Mouse (Mus musculus): ENCODE measurements at regions not wholly inside any gene's neighbourhood (a gene's known extent, or its start where the extent isn't known, plus 50 kb on each side); places are given as distances from the start of the nearest gene placed in this dataset.

GRCm38 (mm10) chr6:36098179-36098578, 289.7 kb upstream of the Chrm2 start:
- no peak for ATAC-seq (ENCODE audit: insufficient read depth)
- no peak overlapping the region for H3K9ac ChIP-seq
- DNase-seq, result no peak
- H3K4me2 ChIP-seq, result no peak overlapping the region
- no peaks in the 10 kb centered on the region for H3K36me3 ChIP-seq (ENCODE audit: insufficient read depth)
- no peaks in the 10 kb centered on the region for H3K9me3 ChIP-seq (ENCODE audit: low read depth, low read length)
- H3K4me1 ChIP-seq (ENCODE audit: insufficient read depth), result no peaks in the 10 kb centered on the region
- no peak overlapping the region for H3K27ac ChIP-seq (ENCODE audit: low read depth)
- WGBS, result 70% methylated on average over 4 of the region's 4 CpGs
- no peaks in the 10 kb centered on the region for H3K27me3 ChIP-seq (ENCODE audit: insufficient read depth, low read length)
- no peak overlapping the region for H3K4me3 ChIP-seq (ENCODE audit: low read depth, low read length)
- TF ChIP-seq CTCF (IDR thresholded peaks at IDR 0.05; ENCODE audit: low read depth), result no peak

GRCm38 (mm10) chr6:36108830-36109229, 279.1 kb upstream of the Chrm2 start:
- Histone ChIP-seq H3K36me3 (ENCODE audit: insufficient read depth) (no peaks in the 10 kb centered on the region), H3K4me2 (no peak overlapping the region), H3K4me1 (ENCODE audit: insufficient read depth) (no peaks in the 10 kb centered on the region), H3K9ac (no peak overlapping the region), H3K27ac (ENCODE audit: low read depth) (no peak overlapping the region; the same call in 1 of the 2 replicates), H3K9me3 (ENCODE audit: low read depth, low read length) (no peaks in the 10 kb centered on the region), H3K27me3 (ENCODE audit: insufficient read depth, low read length) (no peaks in the 10 kb centered on the region), H3K4me3 (ENCODE audit: low read depth, low read length) (no peak overlapping the region)
- WGBS, result 15% methylated on average over 1 of the region's 1 CpGs
- ATAC-seq (ENCODE audit: insufficient read depth) (peak; percentile 82), DNase-seq (peak; percentile 75)
- no peak for TF ChIP-seq CTCF (IDR thresholded peaks at IDR 0.05; ENCODE audit: low read depth)

- DNase-seq, result no peak
- H3K4me1 ChIP-seq (ENCODE audit: insufficient read depth), result no peaks in the 10 kb centered on the region
- no peak overlapping the region for H3K9ac ChIP-seq
- no peaks in the 10 kb centered on the region for H3K9me3 ChIP-seq (ENCODE audit: low read depth, low read length)
- H3K4me2 ChIP-seq, result no peak overlapping the region
- ATAC-seq (ENCODE audit: insufficient read depth), result no peak
- 94% methylated on average over 1 of the region's 1 CpGs for WGBS
- H3K4me3 ChIP-seq (ENCODE audit: low read depth, low read length), result no peak overlapping the region
- H3K27me3 ChIP-seq (ENCODE audit: insufficient read depth, low read length), result no peaks in the 10 kb centered on the region
- no peak for TF ChIP-seq CTCF (IDR thresholded peaks at IDR 0.05; ENCODE audit: low read depth)
- H3K27ac ChIP-seq (ENCODE audit: low read depth), result no peak overlapping the region
- H3K36me3 ChIP-seq (ENCODE audit: insufficient read depth), result no peaks in the 10 kb centered on the region
Observed at GRCm38 (mm10) chr6:36137223-36137622, 250.7 kb upstream of the Chrm2 start.

GRCm38 (mm10) chr6:36147267-36147666, 240.6 kb upstream of the Chrm2 start:
- WGBS, result 91% methylated on average over 1 of the region's 1 CpGs
- Histone ChIP-seq H3K27me3 (ENCODE audit: insufficient read depth, low read length) (no peaks in the 10 kb centered on the region), H3K9me3 (ENCODE audit: low read depth, low read length) (no peaks in the 10 kb centered on the region), H3K4me1 (ENCODE audit: insufficient read depth) (no peaks in the 10 kb centered on the region), H3K9ac (no peak overlapping the region), H3K27ac (ENCODE audit: low read depth) (no peak overlapping the region), H3K36me3 (ENCODE audit: insufficient read depth) (no peaks in the 10 kb centered on the region), H3K4me2 (no peak overlapping the region), H3K4me3 (ENCODE audit: low read depth, low read length) (no peak overlapping the region)
- TF ChIP-seq CTCF (IDR thresholded peaks at IDR 0.05; ENCODE audit: low read depth), result no peak
- DNase-seq, result no peak
- ATAC-seq (ENCODE audit: insufficient read depth), result no peak

GRCm38 (mm10) chr6:36174514-36174913, 213.4 kb upstream of the Chrm2 start:
- Histone ChIP-seq H3K9me3 (ENCODE audit: low read depth, low read length) (no peaks in the 10 kb centered on the region), H3K4me1 (ENCODE audit: insufficient read depth) (no peaks in the 10 kb centered on the region), H3K27me3 (ENCODE audit: insufficient read depth, low read length) (no peaks in the 10 kb centered on the region), H3K9ac (no peak overlapping the region), H3K4me2 (no peak overlapping the region), H3K27ac (ENCODE audit: low read depth) (no peak overlapping the region), H3K36me3 (ENCODE audit: insufficient read depth) (no peaks in the 10 kb centered on the region), H3K4me3 (ENCODE audit: low read depth, low read length) (no peak overlapping the region)
- no peak for TF ChIP-seq CTCF (IDR thresholded peaks at IDR 0.05; ENCODE audit: low read depth)
- no peak for DNase-seq
- no peak for ATAC-seq (ENCODE audit: insufficient read depth)

- Histone ChIP-seq H3K27me3 (ENCODE audit: insufficient read depth, low read length) (no peaks in the 10 kb centered on the region), H3K9me3 (ENCODE audit: low read depth, low read length) (no peaks in the 10 kb centered on the region), H3K4me3 (ENCODE audit: low read depth, low read length) (no peak overlapping the region), H3K4me2 (no peak overlapping the region), H3K4me1 (ENCODE audit: insufficient read depth) (no peaks in the 10 kb centered on the region), H3K27ac (ENCODE audit: low read depth) (no peak overlapping the region), H3K9ac (no peak overlapping the region), H3K36me3 (ENCODE audit: insufficient read depth) (no peaks in the 10 kb centered on the region)
- WGBS, result 28% methylated on average over 3 of the region's 3 CpGs
- ATAC-seq (ENCODE audit: insufficient read depth) (peak; percentile 69; the same call in 1 of the 2 replicates), DNase-seq (peak; percentile 33)
- TF ChIP-seq CTCF (IDR thresholded peaks at IDR 0.05; ENCODE audit: low read depth), result no peak
Observed at GRCm38 (mm10) chr6:36175112-36175511, 212.8 kb upstream of the Chrm2 start.

- H3K36me3 ChIP-seq (ENCODE audit: insufficient read depth), result no peaks in the 10 kb centered on the region
- H3K4me2 ChIP-seq, result no peak overlapping the region
- ATAC-seq (ENCODE audit: insufficient read depth) (no peak), DNase-seq (peak; percentile 12)
- H3K27me3 ChIP-seq (ENCODE audit: insufficient read depth, low read length), result no peaks in the 10 kb centered on the region
- H3K9me3 ChIP-seq (ENCODE audit: low read depth, low read length), result no peaks in the 10 kb centered on the region
- no peaks in the 10 kb centered on the region for H3K4me1 ChIP-seq (ENCODE audit: insufficient read depth)
- no peak for TF ChIP-seq CTCF (IDR thresholded peaks at IDR 0.05; ENCODE audit: low read depth)
- no peak overlapping the region for H3K4me3 ChIP-seq (ENCODE audit: low read depth, low read length)
- H3K9ac ChIP-seq, result no peak overlapping the region
- WGBS, result 27% methylated on average over 3 of the region's 3 CpGs
- H3K27ac ChIP-seq (ENCODE audit: low read depth), result no peak overlapping the region
Observed at GRCm38 (mm10) chr6:36179895-36180294, 208.0 kb upstream of the Chrm2 start.

GRCm38 (mm10) chr6:36182698-36183097, 205.2 kb upstream of the Chrm2 start:
- H3K9me3 ChIP-seq (ENCODE audit: low read depth, low read length), result no peaks in the 10 kb centered on the region
- no peak overlapping the region for H3K27ac ChIP-seq (ENCODE audit: low read depth)
- no peaks in the 10 kb centered on the region for H3K4me1 ChIP-seq (ENCODE audit: insufficient read depth)
- no peak overlapping the region for H3K4me2 ChIP-seq
- H3K36me3 ChIP-seq (ENCODE audit: insufficient read depth), result no peaks in the 10 kb centered on the region
- no peak overlapping the region for H3K9ac ChIP-seq
- no peak overlapping the region for H3K4me3 ChIP-seq (ENCODE audit: low read depth, low read length)
- ATAC-seq (ENCODE audit: insufficient read depth) (no peak), DNase-seq (no peak)
- no peak for TF ChIP-seq CTCF (IDR thresholded peaks at IDR 0.05; ENCODE audit: low read depth)
- 66% methylated on average over 1 of the region's 1 CpGs for WGBS
- no peaks in the 10 kb centered on the region for H3K27me3 ChIP-seq (ENCODE audit: insufficient read depth, low read length)

All from lung, embryonic 14.5 days (tissue).